Mouse (Mus musculus) large intestine, adult 2 months (tissue): ENCODE measurements at regions not wholly inside any gene's neighbourhood (a gene's known extent, or its start where the extent isn't known, plus 50 kb on each side); places are given as distances from the start of the nearest gene placed in this dataset.

Experiments
- DNase-seq: peaks from one replicate; pipeline ENCODE4 v3.0.0-alpha.2; 2012; ENCODE audit warnings: low read depth, low spot score
- WGBS: fragments of 180-500 bp; shearing (Covaris S2); methylation state at CpG from one replicate; pipeline ENCODE4 v1.1.7; 2018; 5-methylcytosine and 5-hydroxymethylcytosine counted together

GRCm38 (mm10) chr1:136714987-136715386 is 90.3 kb downstream of the Zfp281 start:
- DNase-seq, result no peak
- 66% methylated on average over 11 of the region's 11 CpGs for WGBS

- 32% methylated on average over 15 of the region's 15 CpGs for WGBS
- no peak for DNase-seq
These were observed 93.3 kb downstream of the Zfp281 start for GRCm38 (mm10) chr1:136717830-136718517.

- DNase-seq, result no peak
- 89% methylated on average over 13 of the region's 13 CpGs for WGBS
These were observed 99.2 kb downstream of the Zfp281 start for GRCm38 (mm10) chr1:136723839-136724443.

GRCm38 (mm10) chr1:136725242-136725641 is 100.5 kb downstream of the Zfp281 start:
- 45% methylated on average over 4 of the region's 4 CpGs for WGBS
- no peak for DNase-seq

GRCm38 (mm10) chr1:136726145-136726935 is 101.6 kb downstream of the Zfp281 start:
- DNase-seq, result no peak
- 67% methylated on average over 11 of the region's 11 CpGs for WGBS

GRCm38 (mm10) chr1:136727868-136728631 is 103.3 kb downstream of the Zfp281 start:
- WGBS, result 76% methylated on average over 7 of the region's 7 CpGs
- no peak for DNase-seq

GRCm38 (mm10) chr1:136728632-136728944 is 103.9 kb downstream of the Zfp281 start:
- 77% methylated on average over 4 of the region's 4 CpGs for WGBS
- no peak for DNase-seq

- 60% methylated on average over 11 of the region's 11 CpGs for WGBS
- no peak for DNase-seq
These were observed 105.9 kb downstream of the Zfp281 start for GRCm38 (mm10) chr1:136730638-136731037.

GRCm38 (mm10) chr1:136738030-136738429 is 113.3 kb downstream of the Zfp281 start:
- 65% methylated on average over 5 of the region's 5 CpGs for WGBS
- no peak for DNase-seq

GRCm38 (mm10) chr1:136739486-136739885 is 114.8 kb downstream of the Zfp281 start:
- DNase-seq, result no peak
- 71% methylated on average over 5 of the region's 5 CpGs for WGBS

GRCm38 (mm10) chr1:136741061-136741460 is 116.4 kb downstream of the Zfp281 start:
- WGBS, result 82% methylated on average over 10 of the region's 10 CpGs
- no peak for DNase-seq

GRCm38 (mm10) chr1:136749188-136749587 is 124.5 kb downstream of the Zfp281 start:
- peak; percentile 11 for DNase-seq
- WGBS, result 58% methylated on average over 8 of the region's 8 CpGs

GRCm38 (mm10) chr1:136751464-136752191 is 126.9 kb downstream of the Zfp281 start:
- DNase-seq, result no peak
- 64% methylated on average over 14 of the region's 14 CpGs for WGBS

- WGBS, result 96% methylated on average over 6 of the region's 6 CpGs
- DNase-seq, result no peak
These were observed 129.6 kb downstream of the Zfp281 start for GRCm38 (mm10) chr1:136754286-136754685.

GRCm38 (mm10) chr1:136758730-136759129 is 134.0 kb downstream of the Zfp281 start:
- no peak for DNase-seq
- 67% methylated on average over 10 of the region's 10 CpGs for WGBS

- DNase-seq, result no peak
- 68% methylated on average over 4 of the region's 4 CpGs for WGBS
These were observed 134.5 kb downstream of the Zfp281 start for GRCm38 (mm10) chr1:136759164-136759563.

GRCm38 (mm10) chr1:136761467-136761866 is 136.8 kb downstream of the Zfp281 start:
- 87% methylated on average over 4 of the region's 4 CpGs for WGBS
- no peak for DNase-seq

- DNase-seq, result no peak
- WGBS, result 3% methylated on average over 10 of the region's 10 CpGs
These were observed 144.3 kb downstream of the Zfp281 start for GRCm38 (mm10) chr1:136768969-136769401.

- WGBS, result 96% methylated on average over 6 of the region's 6 CpGs
- DNase-seq, result no peak
These were observed 149.0 kb downstream of the Zfp281 start for GRCm38 (mm10) chr1:136773743-136774142.
